Mouse (Mus musculus) liver, adult 2 months (tissue): ENCODE data around the gene Rsph6a. TPM values are rescaled to one million over a fixed set of nuclear protein-coding genes. Genes with fewer than 3 reads are reported as not detected.

ENCODE experiments used
- DNase-seq: peaks from one replicate; pipeline ENCODE4 v3.0.0-alpha.2; 2011; ENCODE audit warnings: low read depth, low spot score; ENCODE audit errors: extremely low read depth
- H3K27ac ChIP-seq: fragments of 200-500 bp; replicated peaks from 2 replicates; pipeline ENCODE4 v1.5.1; 2012; ENCODE audit warnings: low read depth, mild to moderate bottlenecking, control low read depth, inconsistent platforms, low read length; ENCODE audit not compliant: insufficient read depth
- H3K27me3 ChIP-seq: fragments of 200-500 bp; 2 replicates; pipeline ENCODE4 v1.6.1; 2012; ENCODE audit warnings: mild to moderate bottlenecking, moderate library complexity, low read length, inconsistent platforms; ENCODE audit not compliant: control insufficient read depth, insufficient read depth
- H3K36me3 ChIP-seq: fragments of 200-500 bp; 2 replicates; pipeline ENCODE4 v1.6.1; 2012; ENCODE audit warnings: low read length, inconsistent platforms; ENCODE audit not compliant: control insufficient read depth, insufficient read depth
- H3K4me1 ChIP-seq: fragments of 200-500 bp; 2 replicates; pipeline ENCODE4 v1.6.1; 2011; ENCODE audit warnings: low read length; ENCODE audit not compliant: control insufficient read depth, insufficient read depth
- H3K4me3 ChIP-seq: fragments of 200-500 bp; 2 replicates; pipeline ENCODE4 v1.5.1; 2011; ENCODE audit warnings: low read depth, mild to moderate bottlenecking, control low read depth, low read length, moderate library complexity; ENCODE audit not compliant: insufficient read depth
- H3K79me2 ChIP-seq: fragments of 200-500 bp; 2 replicates; pipeline ENCODE4 v1.6.1; 2012; ENCODE audit warnings: inconsistent platforms, mild to moderate bottlenecking, low read length, moderate library complexity; ENCODE audit not compliant: control insufficient read depth, insufficient read depth
- H3K9ac ChIP-seq: fragments of 200-500 bp; 2 replicates; pipeline ENCODE4 v1.6.1; 2012; ENCODE audit warnings: low read depth, mild to moderate bottlenecking, control low read depth, inconsistent platforms, low read length
- CTCF ChIP-seq: fragments of 200-500 bp; IDR thresholded peaks from 2 replicates; pipeline ENCODE4 v1.5.1; 2011; ENCODE audit warnings: low read depth, low read length, control low read depth
- POLR2A ChIP-seq: fragments of 200-500 bp; IDR thresholded peaks from 2 replicates; pipeline ENCODE4 v1.6.1; 2011; ENCODE audit warnings: low read length, control low read depth; ENCODE audit not compliant: insufficient read depth; ENCODE audit errors: extremely low read depth
- WGBS: fragments of 180-500 bp; shearing (Covaris S2); methylation state at CpG from one replicate; pipeline ENCODE4 v1.1.7; 2018; 5-methylcytosine and 5-hydroxymethylcytosine counted together
- polyA plus RNA-seq: library from polyadenylated mRNA; depleted of rRNA; stranded (reverse); fragments of >200 nt; gene quantifications from 2 replicates; pipeline ENCODE4 v1.2.3, GENCODE M21; 2012; rRNA removed
- total RNA-seq: library from RNA; depleted of rRNA; stranded (reverse); fragments of >200 nt; gene quantifications from 2 replicates; pipeline ENCODE4 v1.2.3, GENCODE M21; 2014; rRNA removed

Rsph6a gene
- total and polyA plus RNA-seq, 2 experiments, result not detected

- Histone ChIP-seq H3K4me1 (peaks cover 12% of the 10 kb centered on the region), H3K27ac (peak within 1 kb of the TSS; percentile 41), H3K4me3 (peak within 1 kb of the TSS; percentile 73), H3K79me2 (peaks cover 11% of the 10 kb centered on the region; the same call in 1 of the 2 replicates), H3K36me3 (no peaks in the 10 kb centered on the region), H3K27me3 (no peaks in the 10 kb centered on the region), H3K9ac (peak within 1 kb of the TSS; percentile 70)
- 1% methylated on average over 34 of the region's 34 CpGs for WGBS
- DNase-seq, result peak; percentile 95
- TF ChIP-seq POLR2A (peak; percentile 77), CTCF (no peak)
Observed at GRCm38 (mm10) chr7:19119631-19120429, 65.3 kb downstream of the Rsph6a start, which contains the start of gene Fbxo46. Gene Fbxo46, plus strand, starts transcription at chr7:19119859.

- Histone ChIP-seq H3K9ac (no peak overlapping the region), H3K36me3 (no peaks in the 10 kb centered on the region), H3K27ac (no peak overlapping the region), H3K4me3 (no peak overlapping the region), H3K27me3 (no peaks in the 10 kb centered on the region), H3K79me2 (peaks cover 21% of the 10 kb centered on the region; the same call in 1 of the 2 replicates), H3K4me1 (peaks cover 13% of the 10 kb centered on the region)
- TF ChIP-seq POLR2A, result no peak
- TF ChIP-seq CTCF, result no peak
- 70% methylated on average over 4 of the region's 4 CpGs for WGBS
- peak; percentile 24 for DNase-seq
Observed at GRCm38 (mm10) chr7:19121686-19122085, 67.2 kb downstream of the Rsph6a start.

Other genes starting within 250 kb of the Rsph6a start
- not detected in 2 replicates for gene Psg17, start 233.1 kb upstream of the Rsph6a start, total RNA-seq
- gene Psg17, start 233.1 kb upstream of the Rsph6a start, polyA plus RNA-seq, result not detected in 2 replicates
- 0.83 and 1.1 TPM in 2 replicates for gene Mill2, start 214.7 kb upstream of the Rsph6a start, total RNA-seq
- gene Mill2, start 214.7 kb upstream of the Rsph6a start, polyA plus RNA-seq, result 0.37 and 0.50 TPM in 2 replicates
- gene Pglyrp1, start 183.4 kb upstream of the Rsph6a start, total RNA-seq, result 0.18 and 0.27 TPM in 2 replicates
- gene Pglyrp1, start 183.4 kb upstream of the Rsph6a start, polyA plus RNA-seq, result 1.7 and 2.0 TPM in 2 replicates
- gene Ccdc61, start 144.3 kb upstream of the Rsph6a start, total RNA-seq, result 5.6 and 7.7 TPM in 2 replicates
- 9.7 and 12.0 TPM in 2 replicates for gene Ccdc61, start 144.3 kb upstream of the Rsph6a start, polyA plus RNA-seq
- 0.09 and 0.27 TPM in 2 replicates for gene Nova2, start 128.8 kb upstream of the Rsph6a start, total RNA-seq
- gene Nova2, start 128.8 kb upstream of the Rsph6a start, polyA plus RNA-seq, result 0.16 and 0.24 TPM in 2 replicates
- gene Nanos2, start 67.3 kb upstream of the Rsph6a start, total RNA-seq, result not detected in 2 replicates
- not detected in 2 replicates for gene Nanos2, start 67.3 kb upstream of the Rsph6a start, polyA plus RNA-seq
- 0.54 and 0.65 TPM in 2 replicates for gene Mypop, start 63.4 kb upstream of the Rsph6a start, total RNA-seq
- gene Mypop, start 63.4 kb upstream of the Rsph6a start, polyA plus RNA-seq, result 2.7 and 3.1 TPM in 2 replicates
- gene Irf2bp1, start 50.6 kb upstream of the Rsph6a start, total RNA-seq, result 4.5 and 7.3 TPM in 2 replicates
- 13.2 and 14.6 TPM in 2 replicates for gene Irf2bp1, start 50.6 kb upstream of the Rsph6a start, polyA plus RNA-seq
- 31.2 and 60.1 TPM in 2 replicates for gene Foxa3, start 31.2 kb upstream of the Rsph6a start, total RNA-seq
- 47.4 and 54.1 TPM in 2 replicates for gene Foxa3, start 31.2 kb upstream of the Rsph6a start, polyA plus RNA-seq
- 21.5 and 29.5 TPM in 2 replicates for gene Sympk, start 30.3 kb upstream of the Rsph6a start, total RNA-seq
- gene Sympk, start 30.3 kb upstream of the Rsph6a start, polyA plus RNA-seq, result 37.3 and 46.9 TPM in 2 replicates
- gene Dmwd, start 21.5 kb downstream of the Rsph6a start, total RNA-seq, result 4.5 and 6.7 TPM in 2 replicates
- gene Dmwd, start 21.5 kb downstream of the Rsph6a start, polyA plus RNA-seq, result 29.4 and 35.7 TPM in 2 replicates
- gene Dmpk, start 29.2 kb downstream of the Rsph6a start, total RNA-seq, result 13.6 and 24.8 TPM in 2 replicates
- 60.0 and 76.4 TPM in 2 replicates for gene Dmpk, start 29.2 kb downstream of the Rsph6a start, polyA plus RNA-seq
- gene Six5, start 39.9 kb downstream of the Rsph6a start, total RNA-seq, result 1.8 and 2.3 TPM in 2 replicates
- 5.2 and 8.7 TPM in 2 replicates for gene Six5, start 39.9 kb downstream of the Rsph6a start, polyA plus RNA-seq
- gene Gm4969, start 63.7 kb downstream of the Rsph6a start, total RNA-seq, result 0.09 TPM in 1 of 2 replicates, not detected in the other
- gene Gm4969, start 63.7 kb downstream of the Rsph6a start, polyA plus RNA-seq, result 0.02 TPM in 1 of 2 replicates, not detected in the other
- 2.4 and 3.2 TPM in 2 replicates for gene Fbxo46, start 65.2 kb downstream of the Rsph6a start, total RNA-seq
- gene Fbxo46, start 65.2 kb downstream of the Rsph6a start, polyA plus RNA-seq, result 4.3 and 5.0 TPM in 2 replicates
- 4.3 and 6.3 TPM in 2 replicates for gene Qpctl, start 94.6 kb downstream of the Rsph6a start, total RNA-seq
- gene Qpctl, start 94.6 kb downstream of the Rsph6a start, polyA plus RNA-seq, result 8.9 and 11.7 TPM in 2 replicates
- 28.4 and 29.4 TPM in 2 replicates for gene Snrpd2, start 95.0 kb downstream of the Rsph6a start, total RNA-seq
- 16.4 and 17.7 TPM in 2 replicates for gene Snrpd2, start 95.0 kb downstream of the Rsph6a start, polyA plus RNA-seq
- not detected in 2 replicates for gene Gipr, start 111.4 kb downstream of the Rsph6a start, total RNA-seq
- gene Gipr, start 111.4 kb downstream of the Rsph6a start, polyA plus RNA-seq, result not detected in 2 replicates
- gene Eml2, start 121.7 kb downstream of the Rsph6a start, total RNA-seq, result 9.8 and 11.1 TPM in 2 replicates
- 9.7 and 12.2 TPM in 2 replicates for gene Eml2, start 121.7 kb downstream of the Rsph6a start, polyA plus RNA-seq
- gene Gpr4, start 157.8 kb downstream of the Rsph6a start, total RNA-seq, result 0.09 and 0.40 TPM in 2 replicates
- gene Gpr4, start 157.8 kb downstream of the Rsph6a start, polyA plus RNA-seq, result 1.8 and 2.7 TPM in 2 replicates
- gene Opa3, start 173.6 kb downstream of the Rsph6a start, total RNA-seq, result 12.9 and 16.0 TPM in 2 replicates
- 34.1 and 40.4 TPM in 2 replicates for gene Opa3, start 173.6 kb downstream of the Rsph6a start, polyA plus RNA-seq
- gene Vasp, start 217.1 kb downstream of the Rsph6a start, total RNA-seq, result 6.3 and 11.3 TPM in 2 replicates
- gene Vasp, start 217.1 kb downstream of the Rsph6a start, polyA plus RNA-seq, result 24.2 and 37.1 TPM in 2 replicates
- gene Ppm1n, start 225.4 kb downstream of the Rsph6a start, total RNA-seq, result 0.20 TPM in 1 of 2 replicates, not detected in the other
- gene Ppm1n, start 225.4 kb downstream of the Rsph6a start, polyA plus RNA-seq, result 0.13 TPM in 1 of 2 replicates, not detected in the other
- gene Rtn2, start 227.9 kb downstream of the Rsph6a start, total RNA-seq, result 0.27 and 0.65 TPM in 2 replicates
- 0.62 and 1.1 TPM in 2 replicates for gene Rtn2, start 227.9 kb downstream of the Rsph6a start, polyA plus RNA-seq